Mouse (Mus musculus): Measurements from ENCODE around the gene Samd10. TPM values are rescaled to one million over a fixed set of nuclear protein-coding genes. Genes with fewer than 3 reads are reported as not detected.

Samd10 gene
- total RNA-seq (2021): 1 to 10 TPM; 1.8 to 2.1 TPM
- long read RNA-seq, experiment 1, partial matches to known transcripts: 0 of 2 reads
- long read RNA-seq, experiment 1, other reads (novel, unspliced or antisense): 0 of 2 reads
- long read RNA-seq, experiment 2, partial matches to known transcripts: 1 of 7 reads
- long read RNA-seq, experiment 2, other reads (novel, unspliced or antisense): 3 of 7 reads

DNA sequence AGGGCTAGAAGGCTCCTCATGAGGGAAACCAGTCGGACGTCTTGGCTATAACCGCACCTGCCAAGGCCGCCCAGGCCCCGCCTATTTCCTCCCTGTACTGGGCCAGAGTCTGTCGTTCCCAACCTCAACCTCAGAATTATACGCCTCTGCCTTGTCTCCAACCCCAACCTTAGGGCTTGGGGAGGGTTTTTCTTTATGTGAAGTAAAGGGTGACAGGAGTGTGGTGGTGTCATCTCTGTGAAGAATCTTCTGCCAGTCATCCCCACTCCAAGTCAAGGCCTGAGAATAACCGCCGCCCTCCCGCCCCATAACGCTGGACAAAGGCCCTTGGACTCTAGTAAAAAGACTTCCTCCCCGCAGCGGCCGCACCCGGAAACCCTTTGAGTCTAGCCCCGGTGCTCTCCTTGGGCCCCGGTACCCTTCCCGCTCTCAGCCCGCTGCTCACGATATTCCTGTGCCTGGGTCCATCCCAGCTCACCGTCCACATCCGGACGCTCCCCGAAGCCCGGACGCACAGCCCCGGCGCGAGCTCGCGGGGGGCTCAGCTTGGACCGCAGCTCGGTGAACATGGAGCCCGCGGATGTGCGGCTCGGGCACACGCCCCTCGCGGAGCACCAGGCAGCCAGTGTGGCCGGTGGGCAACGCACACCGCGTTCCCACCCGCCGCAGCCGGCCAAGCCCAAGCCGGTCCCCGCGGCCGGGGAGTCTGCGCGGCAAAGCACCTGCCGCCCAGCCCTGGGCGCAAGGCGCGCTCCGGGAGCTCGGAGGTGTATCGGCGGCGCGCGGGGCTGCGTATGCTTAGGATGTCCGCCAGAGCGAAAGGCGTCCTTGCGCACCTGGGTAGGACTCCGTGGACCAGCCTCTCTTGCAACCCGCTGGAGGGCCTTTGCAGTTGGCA is at the start of gene Samd10:
Gene Samd10, minus strand, starts transcription at position 759 of the 898 bp plus-strand sequence.
- peak; percentile 53 to 54 for DNase-seq
- intact Hi-C loops (cut with DNase I): loop anchor here (10.0 kb wide), 1 partner anchor 414 kb away; the partner anchor contains the start of gene Ppdpf

DNA sequence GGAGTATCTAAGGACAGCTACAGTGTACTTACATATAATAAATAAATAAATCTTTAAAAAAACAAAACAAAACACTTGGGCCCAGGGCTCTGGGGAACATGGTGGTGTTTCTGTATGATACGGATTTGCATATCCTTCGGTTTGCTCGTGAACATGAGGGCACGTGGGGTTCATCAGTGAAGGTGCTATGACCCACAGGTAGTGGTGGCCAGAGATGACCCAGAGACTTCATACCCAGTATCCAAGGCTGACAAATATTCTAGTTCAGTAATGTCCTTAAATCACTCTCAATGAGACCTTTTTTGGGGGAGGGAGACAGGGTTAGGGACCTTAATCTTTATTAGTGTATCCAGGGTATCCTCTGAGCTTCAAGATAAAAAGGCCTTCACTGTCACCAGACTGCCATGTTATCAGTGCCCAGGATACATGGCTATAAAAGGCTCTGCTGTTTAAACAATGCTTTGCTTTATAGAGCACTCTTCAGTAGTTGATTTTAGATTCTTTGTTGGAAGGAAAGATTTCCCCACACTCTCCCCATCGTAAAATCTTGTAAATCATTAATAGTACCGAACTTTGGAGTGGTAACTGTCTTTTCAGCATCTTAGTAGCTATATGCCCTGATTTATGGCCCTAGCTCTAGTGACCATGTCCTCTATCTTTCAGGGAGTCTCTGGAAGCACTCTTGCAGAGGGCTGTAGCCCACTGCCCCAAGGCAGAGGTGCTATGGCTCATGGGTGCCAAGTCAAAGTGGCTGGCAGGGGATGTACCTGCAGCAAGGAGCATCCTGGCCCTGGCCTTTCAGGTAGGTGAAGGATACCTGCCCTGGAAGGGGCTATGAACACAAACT is 47.8 kb upstream of the Samd10 start:
- no peak for DNase-seq
- intact Hi-C loops (cut with DNase I): no loop called here

DNA sequence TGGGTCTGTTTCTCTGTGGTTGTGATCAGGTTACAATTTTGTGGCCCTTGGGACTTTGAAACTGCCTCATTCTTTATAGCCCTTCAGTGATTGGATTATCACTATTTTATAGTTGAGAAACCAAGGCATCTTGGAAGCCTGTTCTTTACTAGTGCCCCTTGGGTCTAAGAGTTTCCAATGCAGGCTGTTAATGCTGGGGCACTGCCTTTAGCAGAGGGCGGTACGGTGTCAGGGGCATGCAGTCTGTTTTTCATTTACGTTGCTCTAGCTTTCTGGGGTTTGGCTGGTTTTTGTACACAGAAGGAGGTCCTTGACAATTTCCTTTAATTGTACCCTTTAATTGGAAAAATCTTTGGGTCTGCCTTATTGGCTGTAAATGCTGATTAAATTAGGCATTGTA is 46.7 kb upstream of the Samd10 start:
- DNase-seq: no peak
- intact Hi-C loops (cut with DNase I): loop anchor here (2.0 kb wide), 1 partner anchor 33 kb away; no protein-coding TSS in a partner anchor

DNA sequence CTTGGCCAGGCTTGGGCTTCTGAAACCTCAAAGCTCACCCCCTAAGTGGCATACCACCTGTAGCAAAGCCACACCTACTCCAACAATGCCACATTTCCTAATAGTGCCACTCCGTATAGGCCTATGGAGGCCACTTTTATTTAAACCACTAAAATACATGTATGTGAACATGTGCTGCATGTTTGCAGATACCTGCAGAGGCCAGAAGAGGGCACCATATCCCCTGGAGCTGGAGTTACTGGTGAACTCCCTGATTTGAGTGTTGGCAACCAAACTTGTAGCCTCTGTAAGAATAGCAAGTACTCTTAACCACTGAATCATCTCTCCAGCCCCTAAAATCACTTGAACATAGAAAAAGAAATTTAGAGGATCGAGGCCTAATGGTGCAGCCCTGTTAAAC is 45.3 kb upstream of the Samd10 start:
- peak; percentile 39 to 56 for DNase-seq
- intact Hi-C loops (cut with DNase I): loop anchor here (2.0 kb wide), 1 partner anchor 34 kb away; no protein-coding TSS in a partner anchor

DNA sequence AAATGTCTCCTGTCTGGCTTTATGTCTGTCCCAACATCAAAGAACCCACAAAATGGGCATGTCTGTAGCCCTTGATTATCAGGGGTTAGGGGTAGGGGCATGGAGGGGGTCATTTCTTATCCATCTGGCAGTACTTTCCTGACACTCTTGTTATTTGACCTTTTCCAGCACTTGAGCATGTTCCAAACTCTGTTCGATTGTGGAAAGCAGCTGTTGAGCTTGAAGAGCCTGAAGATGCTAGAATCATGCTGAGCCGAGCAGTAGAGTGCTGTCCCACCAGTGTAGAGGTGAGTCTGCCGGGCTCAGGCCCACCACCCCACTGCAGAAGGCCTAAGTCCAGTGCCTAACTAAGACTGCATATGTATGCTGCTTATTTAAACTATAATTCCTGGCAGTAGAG is 36.9 kb upstream of the Samd10 start:
- no peak for DNase-seq
- intact Hi-C loops (cut with DNase I): no loop called here

DNA sequence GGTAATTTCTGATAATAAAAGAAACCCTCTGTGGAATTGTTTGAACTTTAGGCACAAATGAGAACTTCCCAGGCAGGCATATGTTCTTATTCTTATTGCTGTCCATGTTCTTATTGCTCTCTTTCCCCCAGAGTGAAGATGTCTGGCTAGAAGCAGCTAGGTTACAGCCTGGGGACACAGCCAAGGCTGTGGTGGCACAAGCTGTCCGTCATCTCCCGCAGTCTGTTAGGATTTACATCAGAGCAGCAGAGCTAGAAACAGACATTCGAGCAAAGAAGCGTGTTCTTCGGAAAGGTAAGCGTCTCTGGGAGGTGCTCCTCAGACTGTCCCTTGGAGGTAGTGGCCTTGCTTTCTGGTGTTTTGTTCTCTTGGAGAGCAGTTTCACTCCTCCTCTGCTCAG is 33.6 kb upstream of the Samd10 start:
- intact Hi-C loops (cut with DNase I): no loop called here
- DNase-seq: no peak

DNA sequence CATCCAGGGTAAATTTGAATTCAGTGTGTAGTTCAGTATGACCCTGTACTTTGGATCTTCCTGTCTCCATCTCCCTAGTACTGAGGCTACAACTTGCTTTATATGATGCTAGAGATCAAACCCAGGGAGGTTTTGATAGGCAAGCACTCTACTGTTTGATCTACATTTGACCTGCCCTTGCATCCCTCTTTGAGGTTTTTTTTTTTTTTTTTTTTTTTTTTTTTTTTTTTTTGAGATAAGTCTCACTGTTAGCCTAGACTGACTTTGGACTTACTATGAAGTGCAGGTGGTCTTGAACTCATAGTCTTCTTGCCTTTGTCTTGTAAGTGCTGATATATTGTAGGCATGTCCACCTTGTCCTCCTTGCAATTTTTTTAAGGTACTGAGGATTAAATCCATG is 29.5 kb upstream of the Samd10 start:
- intact Hi-C loops (cut with DNase I): no loop called here

DNA sequence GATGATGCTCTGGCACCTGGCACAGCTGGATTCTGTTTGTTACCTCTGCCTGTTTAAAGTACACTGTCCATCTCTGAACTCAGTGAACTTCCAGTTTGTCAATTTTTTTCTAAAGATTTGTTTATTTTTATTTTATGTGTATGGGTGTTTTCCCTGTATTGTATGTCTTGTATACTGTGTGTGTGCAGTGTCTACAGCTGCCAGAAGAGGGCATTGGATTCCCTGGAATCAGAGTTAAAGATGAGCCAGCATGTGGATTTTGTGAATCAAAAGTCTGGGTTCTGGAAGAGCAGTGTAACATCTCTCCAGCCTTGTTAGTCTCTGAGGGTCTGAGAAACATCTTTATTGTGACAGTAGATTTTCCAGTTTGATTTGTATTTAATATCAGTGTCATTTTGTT is 24.4 kb upstream of the Samd10 start:
- intact Hi-C loops (cut with DNase I): loop anchor here (2.0 to 5.0 kb wide), 3 partner anchors 34 to 84 kb away; partner anchors contain the start of gene Gm29797
- DNase-seq: peak; percentile 11 to 34

More for the DNA sequence above, 29.5 kb upstream of the Samd10 start:
- no peak for DNase-seq

DNA sequence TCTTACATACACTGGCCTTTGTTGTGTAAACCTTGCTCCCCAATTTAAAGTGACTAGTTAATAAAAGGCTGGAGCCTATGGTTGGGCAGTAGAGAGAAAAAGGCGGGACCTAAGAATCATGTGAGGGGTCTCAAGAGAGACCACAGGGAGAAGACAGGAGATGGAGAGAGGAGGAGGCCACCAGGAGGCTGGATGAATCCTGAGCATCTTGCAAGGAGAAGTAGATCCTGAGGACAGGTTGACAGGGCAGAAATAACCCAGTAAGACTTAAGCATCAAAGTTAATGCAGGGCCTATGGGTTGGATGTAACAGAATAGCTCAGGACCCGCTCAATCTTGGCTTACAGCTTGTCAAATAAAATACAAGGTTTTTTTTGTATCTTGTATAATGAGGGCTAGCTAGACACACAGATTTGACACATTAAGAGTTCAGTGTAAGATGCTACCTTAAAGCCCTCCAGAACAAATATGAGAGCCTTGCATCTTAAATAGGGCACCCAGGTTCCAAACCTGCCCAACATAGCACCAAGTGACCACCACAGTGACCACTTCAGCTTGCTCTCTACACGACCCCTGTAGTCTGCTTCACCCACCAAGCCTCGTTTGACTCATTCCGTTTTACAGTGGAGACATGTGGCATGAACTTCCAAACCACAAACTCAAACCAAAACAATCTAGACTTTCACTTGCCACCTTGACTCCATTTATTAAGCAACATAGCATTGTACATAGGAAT is 19.9 kb upstream of the Samd10 start:
- DNase-seq: no peak
- intact Hi-C loops (cut with DNase I): no loop called here

DNA sequence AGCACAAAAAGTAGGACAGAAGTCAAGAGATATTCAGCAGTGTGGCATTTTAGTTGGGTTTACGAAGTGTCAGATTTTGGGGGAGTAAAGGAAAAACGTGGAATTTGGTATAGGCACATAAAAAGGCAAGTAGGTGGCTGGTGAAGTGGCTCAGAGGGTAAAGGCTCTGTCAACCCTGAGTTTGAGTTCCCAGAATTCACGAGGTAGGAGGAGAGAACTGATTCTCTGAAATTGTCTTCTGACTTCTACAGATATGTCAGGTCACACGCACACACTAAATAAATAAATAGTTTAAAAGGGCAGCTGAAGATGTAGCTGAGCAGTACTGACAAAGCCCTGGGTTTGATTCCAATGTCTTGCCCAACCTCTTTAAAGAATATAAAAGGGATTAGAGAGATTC is 3.4 kb upstream of the Samd10 start:
- intact Hi-C loops (cut with DNase I): no loop called here
- no peak for DNase-seq

DNA sequence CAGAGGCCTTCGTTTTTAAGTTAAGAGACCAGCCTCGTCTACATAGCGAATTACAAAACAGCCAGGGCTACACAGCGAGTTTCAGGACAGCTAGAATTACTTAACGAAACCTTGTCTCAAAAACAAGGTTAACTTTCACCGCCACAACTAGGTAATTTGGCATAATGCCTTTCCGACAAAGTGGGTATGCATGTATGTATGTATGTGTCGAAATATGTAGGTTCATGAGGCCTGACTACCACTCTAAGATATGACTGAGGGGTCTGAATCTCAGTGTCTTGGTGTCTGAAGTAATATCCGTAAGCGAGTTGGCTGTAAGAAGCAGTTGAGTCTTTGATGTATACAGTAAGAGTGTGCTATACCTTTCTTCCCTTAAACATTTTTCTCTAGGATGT is 2.7 kb upstream of the Samd10 start:
- no peak for DNase-seq
- intact Hi-C loops (cut with DNase I): no loop called here

DNA sequence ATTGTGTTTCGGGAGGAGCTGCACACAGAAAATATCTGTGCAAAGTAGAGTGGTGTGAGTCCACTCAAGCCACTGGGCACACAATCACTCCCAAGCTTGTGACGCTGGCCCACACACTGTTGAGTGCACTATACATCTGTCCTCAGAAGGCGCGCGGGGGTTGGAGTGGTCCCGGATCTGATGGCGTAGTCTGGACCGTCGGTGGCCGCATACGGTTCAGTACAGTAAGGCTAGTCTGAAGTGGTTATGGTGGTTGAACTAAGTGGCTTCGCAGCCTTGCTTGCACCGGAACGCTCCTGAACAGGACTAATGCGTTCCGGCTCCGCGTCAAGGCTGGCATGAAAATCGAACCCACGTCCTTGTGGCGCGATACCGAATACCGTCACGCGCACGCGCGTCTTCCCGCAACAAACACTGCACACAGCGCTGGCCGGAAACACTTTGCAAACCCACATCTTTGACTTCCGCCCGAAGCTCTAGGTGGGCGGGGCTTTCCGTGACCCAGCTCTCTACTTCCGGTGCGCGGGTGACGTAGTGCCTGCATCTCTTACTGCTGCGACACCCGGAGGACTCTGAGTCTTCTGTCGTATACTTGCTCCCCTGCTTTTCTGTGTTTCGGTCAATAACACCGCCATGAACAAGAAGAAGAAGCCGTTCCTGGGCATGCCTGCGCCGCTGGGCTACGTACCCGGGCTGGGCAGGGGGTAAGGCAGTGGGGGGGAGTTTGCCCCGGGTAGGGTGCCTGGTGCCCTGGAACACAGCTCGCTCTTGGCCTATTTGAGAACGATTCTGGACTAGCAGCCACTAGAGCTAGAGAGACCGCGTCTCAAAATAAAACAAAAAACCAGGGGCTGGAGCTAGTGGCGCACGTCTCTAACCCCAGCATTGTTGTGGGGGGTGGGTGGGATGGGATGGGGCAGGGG is 2.1 kb upstream of the Samd10 start:
- intact Hi-C loops (cut with DNase I): no loop called here

DNA sequence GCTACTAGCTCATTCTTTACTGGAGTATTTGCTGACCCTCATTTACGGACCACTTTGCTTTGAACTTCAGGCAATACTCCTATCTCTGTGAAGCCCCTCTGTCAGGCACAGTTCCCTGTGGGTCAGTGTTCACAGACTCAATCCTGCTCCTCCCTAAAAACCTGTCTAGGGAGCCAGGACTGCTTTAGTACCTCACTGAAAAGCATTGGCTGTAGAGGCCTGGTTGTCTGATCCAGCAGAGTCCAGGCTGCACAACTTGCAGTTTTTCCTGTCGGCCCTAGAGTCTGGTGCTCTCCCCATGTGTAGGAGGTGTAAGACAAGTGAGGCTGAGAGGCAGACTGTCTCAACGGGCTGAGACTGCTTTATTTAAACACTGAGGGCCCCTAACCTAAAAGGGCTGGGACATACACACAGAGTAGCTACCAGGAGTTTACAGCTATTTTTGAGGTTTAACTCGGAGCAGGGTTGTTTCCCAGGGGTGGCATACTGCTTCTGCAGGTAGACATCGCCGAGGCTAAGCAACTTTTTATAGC is 1.3 kb upstream of the Samd10 start:
- DNase-seq: no peak
- intact Hi-C loops (cut with DNase I): no loop called here

More for the DNA sequence above, 2.1 kb upstream of the Samd10 start:
- DNase-seq: peak; percentile 95 to 97

DNA sequence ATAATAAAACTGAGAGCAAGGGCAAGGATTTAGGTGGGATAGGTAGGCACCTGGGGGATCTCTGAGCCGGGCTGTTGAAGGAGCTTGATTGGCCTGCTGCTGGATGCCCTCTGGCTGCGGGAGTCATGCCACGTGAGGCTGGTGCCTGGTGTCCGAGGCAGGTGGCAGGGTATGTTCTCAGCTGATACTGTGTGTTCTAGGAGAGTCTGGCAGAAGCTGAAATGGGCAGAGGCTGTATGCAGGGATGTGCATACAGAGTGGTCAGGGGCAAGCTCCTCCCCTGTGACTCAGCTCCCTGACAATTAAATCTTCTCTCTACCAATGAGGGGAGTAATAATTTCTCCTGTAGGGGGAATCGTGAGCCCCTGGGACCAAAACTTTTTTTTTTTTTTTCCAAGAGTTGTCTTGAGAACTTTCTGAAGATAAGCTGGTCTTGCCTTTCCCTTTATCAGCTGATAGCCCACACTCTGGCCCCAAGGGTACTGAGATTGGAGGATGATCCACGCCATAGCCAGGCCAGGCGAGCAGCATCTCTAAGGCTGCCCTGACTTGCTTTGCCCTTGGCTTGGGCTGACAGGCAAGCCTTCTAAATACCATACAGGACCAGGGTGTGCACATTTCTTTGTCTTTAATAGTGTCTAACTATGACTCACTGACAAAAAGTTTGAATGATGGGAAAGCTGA is 1.5 kb downstream of the Samd10 start:
- intact Hi-C loops (cut with DNase I): loop anchor here (10.0 kb wide), 1 partner anchor 413 kb away; the partner anchor contains the start of gene Ppdpf
- DNase-seq: no peak

DNA sequence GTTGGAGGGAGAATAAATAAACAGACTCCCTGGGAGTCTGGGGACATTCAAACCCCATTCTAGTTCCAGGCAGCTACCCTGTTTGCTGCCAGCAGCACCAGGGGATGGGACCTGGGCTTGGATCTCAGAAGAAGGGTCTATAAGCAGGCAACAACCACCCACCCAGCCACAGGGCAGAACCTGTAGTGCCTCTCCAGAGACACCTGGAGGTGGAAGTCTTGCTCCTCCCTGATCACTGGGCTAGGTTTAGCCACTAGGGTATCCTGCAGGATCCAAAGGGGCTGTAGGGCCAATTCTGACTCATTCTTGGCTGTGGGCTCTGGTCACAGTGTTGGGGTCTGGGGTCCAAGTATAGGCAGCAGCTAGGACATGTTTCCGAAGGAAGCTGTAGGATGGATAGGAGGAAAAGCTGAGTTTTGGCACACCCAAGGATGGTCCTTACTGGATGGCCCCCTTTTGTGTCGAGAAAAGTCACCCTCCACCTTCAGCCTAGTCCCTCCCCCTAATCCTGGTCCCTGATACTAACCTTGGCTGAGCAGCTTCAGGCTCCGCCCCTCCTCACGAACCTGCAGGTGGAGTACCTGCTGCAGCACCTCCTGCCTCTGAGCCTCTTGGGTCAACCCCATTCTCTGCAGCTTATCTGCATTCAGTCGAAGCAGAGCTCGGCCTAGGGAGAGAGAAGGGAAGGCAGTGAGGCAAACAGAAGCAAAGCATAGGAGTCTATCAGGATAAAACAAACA is 2.6 kb downstream of the Samd10 start:
- intact Hi-C loops (cut with DNase I): loop anchor here (10.0 kb wide), 1 partner anchor 412 kb away; the partner anchor contains the start of gene Ppdpf
- DNase-seq: no peak

DNA sequence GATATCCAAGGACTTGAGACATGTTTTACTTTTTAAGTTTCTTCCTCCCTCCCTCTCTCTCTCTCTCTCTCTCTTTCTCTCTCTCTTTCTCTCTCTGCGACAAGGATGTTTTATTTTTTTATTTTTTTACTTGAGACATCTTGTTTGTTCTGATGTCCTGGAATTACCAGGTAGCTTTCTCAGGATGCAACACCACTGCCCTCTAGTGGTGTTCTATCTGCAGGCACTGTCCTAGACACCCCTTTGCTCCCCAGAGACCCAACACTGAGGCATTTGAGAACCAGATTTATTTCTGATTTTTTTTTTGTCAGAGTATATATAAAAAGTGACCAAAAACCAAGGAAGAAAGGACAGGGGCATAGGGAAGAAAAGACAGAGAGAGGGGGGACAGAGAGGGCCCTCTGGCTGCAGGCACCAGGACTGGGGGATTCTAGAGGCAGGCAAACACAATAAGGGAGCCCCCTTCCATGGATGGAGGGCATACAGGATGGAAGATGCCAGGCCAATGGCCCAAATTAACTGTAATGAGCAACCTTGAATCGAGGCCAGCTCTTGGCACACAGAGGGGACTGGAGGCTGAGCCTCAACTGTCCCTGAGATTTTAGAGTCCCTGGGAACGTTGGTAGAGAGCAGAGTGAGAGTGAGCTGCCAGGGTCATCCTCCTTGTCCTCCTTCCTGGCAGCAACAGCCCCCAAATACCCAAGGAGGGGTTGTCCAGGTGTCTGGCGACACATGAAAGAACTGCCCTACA is 3.9 kb downstream of the Samd10 start:
- intact Hi-C loops (cut with DNase I): loop anchor here (2.0 to 10.0 kb wide), 2 partner anchors 202 to 410 kb away; partner anchors contain the start of gene Ppdpf
- no peak for DNase-seq
